Mouse (Mus musculus) heart, embryonic 15.5 days (tissue): ENCODE results near the gene Stc2. TPM values are rescaled to one million over a fixed set of nuclear protein-coding genes. Genes with fewer than 3 reads are reported as not detected.

Experiments used
- ATAC-seq: fragments of 200-750 bp; cut with Nextera tagmentation; replicated peaks from 2 replicates; pipeline ENCODE4 v1.8.0; 2017; ENCODE audit warnings: low read depth, moderate TSS enrichment; ENCODE audit not compliant: insufficient number of reproducible peaks, insufficient read depth, low FRiP score
- H3K27ac ChIP-seq: fragments of 300-500 bp; sonication (generic); 2 replicates; pipeline ENCODE4 v1.5.1; 2015; ENCODE audit warnings: mild to moderate bottlenecking, inconsistent platforms
- H3K27me3 ChIP-seq: fragments of 300-500 bp; sonication (generic); 2 replicates; pipeline ENCODE4 v1.6.1; 2015; ENCODE audit warnings: inconsistent platforms
- H3K36me3 ChIP-seq: fragments of 300-500 bp; sonication (generic); 2 replicates; pipeline ENCODE4 v1.6.1; 2015; ENCODE audit warnings: mild to moderate bottlenecking, inconsistent platforms
- H3K4me1 ChIP-seq: fragments of 300-500 bp; sonication (generic); replicated peaks from 2 replicates; pipeline ENCODE4 v1.6.1; 2015; ENCODE audit warnings: inconsistent platforms
- H3K4me2 ChIP-seq: fragments of 300-500 bp; sonication (generic); 2 replicates; pipeline ENCODE4 v1.6.1; 2015; ENCODE audit warnings: inconsistent platforms, mild to moderate bottlenecking, moderate library complexity
- H3K4me3 ChIP-seq: fragments of 300-500 bp; sonication (generic); 2 replicates; pipeline ENCODE4 v1.5.1; 2015; ENCODE audit warnings: mild to moderate bottlenecking, inconsistent platforms
- H3K9ac ChIP-seq: fragments of 300-500 bp; sonication (generic); 2 replicates; pipeline ENCODE4 v1.6.1; 2015; ENCODE audit warnings: mild to moderate bottlenecking, inconsistent platforms
- H3K9me3 ChIP-seq: fragments of 300-500 bp; sonication (generic); replicated peaks from 2 replicates; pipeline ENCODE4 v1.6.1; 2016; ENCODE audit warnings: inconsistent platforms
- WGBS: fragments of 180-500 bp; shearing (Covaris S2); methylation state at CpG from one replicate; pipeline ENCODE4 v1.1.7; 2015; ENCODE audit warnings: mixed read lengths; 5-methylcytosine and 5-hydroxymethylcytosine counted together
- polyA plus RNA-seq: library from polyadenylated mRNA; unstranded; fragments of >200 nt; fragmentation: Nextera tagmentation; extraction: Ambion mirVana; gene quantifications from 2 replicates; pipeline ENCODE4 v1.2.1, GENCODE M21; 2015

Gene Stc2
- polyA plus RNA-seq, 1 experiment from 2014 or later: 4.0 TPM

GRCm38 (mm10) chr11:31365981-31366380, 3.9 kb downstream of the Stc2 start:
- no peak overlapping the region for H3K4me2 ChIP-seq
- ATAC-seq: no peak
- no peak overlapping the region for H3K4me3 ChIP-seq
- no peak overlapping the region for H3K9ac ChIP-seq
- H3K36me3 ChIP-seq: no peaks in the 10 kb centered on the region
- 89% methylated on average over 2 of the region's 2 CpGs for WGBS
- peaks cover 35% of the 10 kb centered on the region for H3K4me1 ChIP-seq
- 0 out of 2 replicates have a peak, but pooled peaks cover 5% of the 10 kb centered on the region for H3K27me3 ChIP-seq
- H3K27ac ChIP-seq: no peak overlapping the region
- H3K9me3 ChIP-seq: no peaks in the 10 kb centered on the region

- no peak overlapping the region for H3K27ac ChIP-seq
- H3K36me3 ChIP-seq: no peaks in the 10 kb centered on the region
- H3K4me3 ChIP-seq: no peak overlapping the region
- peaks cover 29% of the 10 kb centered on the region for H3K4me1 ChIP-seq
- no peaks in the 10 kb centered on the region for H3K9me3 ChIP-seq
- H3K4me2 ChIP-seq: no peak overlapping the region
- 73% methylated on average over 8 of the region's 8 CpGs for WGBS
- H3K9ac ChIP-seq: no peak overlapping the region
- no peak for ATAC-seq
- H3K27me3 ChIP-seq: no peaks in the 10 kb centered on the region
These were observed 4.6 kb downstream of the Stc2 start for GRCm38 (mm10) chr11:31365280-31365679.

GRCm38 (mm10) chr11:31362856-31363255, 7.0 kb downstream of the Stc2 start:
- ATAC-seq: no peak

DNA sequence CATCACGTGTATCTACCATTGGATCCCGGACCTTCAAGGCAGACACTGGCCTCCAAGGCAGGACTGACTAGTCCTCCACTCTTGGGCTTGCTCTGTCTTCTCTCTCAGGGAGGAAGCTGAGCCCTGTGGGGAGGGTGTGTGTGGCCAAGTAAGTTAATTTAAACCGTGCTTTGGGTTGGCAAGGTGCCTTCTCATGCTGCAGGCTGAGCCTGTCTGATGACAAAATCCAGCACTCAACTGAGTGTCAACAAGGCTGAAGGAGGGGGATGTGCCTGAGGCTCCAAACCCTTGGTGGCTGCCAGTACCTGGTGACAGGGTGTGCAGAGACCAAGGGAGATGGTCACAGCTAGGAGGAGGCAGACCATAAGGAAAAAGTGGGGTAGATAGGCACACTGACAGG, 7.5 kb downstream of the Stc2 start:
- WGBS: 48% methylated on average over 3 of the region's 3 CpGs
- peak; percentile 81 for ATAC-seq

More at GRCm38 (mm10) chr11:31362856-31363255, 7.0 kb downstream of the Stc2 start:
- no peak overlapping the region for H3K9ac ChIP-seq
- no peak overlapping the region for H3K4me3 ChIP-seq
- 74% methylated on average over 1 of the region's 1 CpGs for WGBS
- peaks cover 16% of the 10 kb centered on the region for H3K4me1 ChIP-seq
- no peaks in the 10 kb centered on the region for H3K36me3 ChIP-seq
- H3K27me3 ChIP-seq: 0 out of 2 replicates have a peak, but pooled peaks cover 3% of the 10 kb centered on the region
- peak overlapping the region; percentile 21; the same call in 1 of the 2 replicates for H3K27ac ChIP-seq
- H3K4me2 ChIP-seq: no peak overlapping the region
- H3K9me3 ChIP-seq: no peaks in the 10 kb centered on the region

DNA sequence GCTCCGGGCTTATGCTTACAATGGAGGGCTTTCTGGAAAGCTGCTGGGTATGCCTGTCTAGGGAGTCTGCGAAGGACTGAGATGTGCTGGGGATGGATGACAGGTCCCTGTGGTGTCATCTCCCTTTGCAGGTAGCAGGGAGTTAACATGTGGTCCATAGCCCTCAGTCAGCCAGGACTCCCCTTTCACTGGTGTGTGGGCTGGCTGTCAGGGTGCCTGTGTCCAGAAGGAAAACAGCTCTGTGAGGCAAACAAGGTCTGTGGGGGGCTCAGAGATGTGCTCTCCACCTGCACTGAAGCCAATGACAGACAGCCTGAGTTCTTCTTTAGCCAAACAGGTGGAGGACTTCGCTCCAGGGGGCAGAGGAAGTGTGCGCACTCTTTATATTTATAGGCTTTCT, 8.8 kb downstream of the Stc2 start:
- H3K9me3 ChIP-seq: no peaks in the 10 kb centered on the region
- no peaks in the 10 kb centered on the region for H3K36me3 ChIP-seq
- no peak overlapping the region for H3K4me2 ChIP-seq
- H3K4me3 ChIP-seq: no peak overlapping the region
- 90% methylated on average over 4 of the region's 4 CpGs for WGBS
- ATAC-seq: no peak
- 0 out of 2 replicates have a peak, but pooled peaks cover 3% of the 10 kb centered on the region for H3K27me3 ChIP-seq
- peaks cover 16% of the 10 kb centered on the region for H3K4me1 ChIP-seq
- no peak overlapping the region for H3K9ac ChIP-seq
- H3K27ac ChIP-seq: no peak overlapping the region

More for the DNA sequence above, 7.5 kb downstream of the Stc2 start:
- Histone ChIP-seq H3K27ac (peak overlapping the region; percentile 21; the same call in 1 of the 2 replicates), H3K9ac (no peak overlapping the region), H3K4me1 (peaks cover 16% of the 10 kb centered on the region), H3K27me3 (0 out of 2 replicates have a peak, but pooled peaks cover 3% of the 10 kb centered on the region), H3K4me2 (no peak overlapping the region), H3K9me3 (no peaks in the 10 kb centered on the region), H3K4me3 (no peak overlapping the region), H3K36me3 (no peaks in the 10 kb centered on the region)

DNA sequence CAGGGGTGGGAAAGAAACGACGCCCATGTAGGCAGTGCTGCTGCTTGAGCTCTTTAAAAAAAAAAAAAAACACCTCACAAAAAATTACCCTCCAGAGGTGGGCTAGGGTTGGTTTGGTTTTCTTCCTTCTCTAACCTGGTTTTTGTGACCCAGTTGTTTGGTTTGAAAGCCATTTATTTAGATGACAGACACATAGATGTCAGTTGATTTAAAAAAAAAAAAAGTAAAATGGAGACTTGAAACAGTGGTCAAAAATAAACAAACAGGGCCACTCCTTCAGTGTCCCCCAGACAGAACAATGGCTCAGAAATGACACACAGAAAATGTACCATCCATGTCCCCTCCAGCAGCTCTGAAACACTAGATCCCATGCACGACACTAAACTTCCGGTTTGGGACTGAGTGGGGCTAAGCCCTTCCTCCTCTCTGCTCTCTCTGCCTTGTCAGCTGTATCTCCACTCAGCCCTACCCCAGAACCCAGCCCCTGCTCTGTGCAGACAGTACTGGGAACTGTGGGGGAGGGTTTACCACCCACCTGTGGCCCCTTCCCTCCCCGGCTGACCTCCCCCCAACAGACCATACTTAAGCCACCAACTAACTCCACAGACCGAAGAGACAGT, 10.5 kb downstream of the Stc2 start:
- no peak overlapping the region for H3K27ac ChIP-seq
- H3K36me3 ChIP-seq: no peaks in the 10 kb centered on the region
- WGBS: 80% methylated on average over 6 of the region's 6 CpGs
- peaks cover 21% of the 10 kb centered on the region for H3K4me1 ChIP-seq
- H3K9ac ChIP-seq: no peak overlapping the region
- no peak overlapping the region for H3K4me3 ChIP-seq
- H3K4me2 ChIP-seq: no peak overlapping the region
- no peak for ATAC-seq
- H3K27me3 ChIP-seq: 0 out of 2 replicates have a peak, but pooled peaks cover 3% of the 10 kb centered on the region
- H3K9me3 ChIP-seq: no peaks in the 10 kb centered on the region

GRCm38 (mm10) chr11:31358453-31358852, 11.4 kb downstream of the Stc2 start:
- no peaks in the 10 kb centered on the region for H3K9me3 ChIP-seq
- H3K4me3 ChIP-seq: no peak overlapping the region
- no peak overlapping the region for H3K9ac ChIP-seq
- WGBS: 82% methylated on average over 5 of the region's 5 CpGs
- no peaks in the 10 kb centered on the region for H3K36me3 ChIP-seq
- H3K4me1 ChIP-seq: peaks cover 21% of the 10 kb centered on the region
- 0 out of 2 replicates have a peak, but pooled peaks cover 3% of the 10 kb centered on the region for H3K27me3 ChIP-seq
- H3K27ac ChIP-seq: no peak overlapping the region
- no peak for ATAC-seq
- no peak overlapping the region for H3K4me2 ChIP-seq

DNA sequence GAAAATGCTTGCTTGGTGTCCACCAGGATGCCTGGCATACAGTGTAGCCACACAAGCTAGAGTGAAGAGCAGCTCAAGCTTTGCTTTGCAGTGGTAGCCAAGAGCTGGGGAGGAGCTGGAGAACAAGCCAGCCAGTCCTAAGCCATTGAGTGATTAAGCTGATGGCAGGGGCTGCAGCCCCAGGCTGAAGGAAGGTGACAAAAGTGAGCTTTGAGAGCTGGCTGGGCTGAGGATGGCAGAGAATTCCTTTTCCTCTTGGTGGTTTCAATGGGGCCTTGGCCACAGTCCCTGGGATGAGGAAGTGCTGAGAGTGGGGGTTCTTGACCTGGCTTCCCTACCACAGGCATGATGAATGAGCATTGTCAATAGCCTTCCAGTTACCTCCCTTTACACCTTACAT, 13.0 kb downstream of the Stc2 start:
- no peak for ATAC-seq

DNA sequence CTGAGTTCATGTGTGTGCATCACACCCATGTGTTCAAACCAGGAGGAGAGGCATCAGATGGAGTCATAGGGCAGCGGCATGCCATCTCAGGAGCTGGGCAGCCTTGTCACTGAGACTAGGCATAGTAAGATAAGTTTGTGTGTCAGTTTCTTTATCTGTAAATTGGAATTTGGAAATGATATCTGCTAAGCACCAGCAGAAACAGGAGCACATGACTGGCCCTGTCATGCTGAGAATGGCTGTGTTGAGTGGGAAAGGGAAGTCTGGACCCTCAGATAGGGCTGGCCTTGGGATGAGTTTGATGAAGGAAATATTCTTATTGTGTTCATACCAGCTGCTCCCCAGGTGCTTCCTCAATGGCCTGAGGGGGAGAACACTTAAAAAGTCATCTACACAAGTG, 14.1 kb downstream of the Stc2 start:
- no peak overlapping the region for H3K9ac ChIP-seq
- H3K4me3 ChIP-seq: no peak overlapping the region
- H3K27me3 ChIP-seq: 0 out of 2 replicates have a peak, but pooled peaks cover 3% of the 10 kb centered on the region
- ATAC-seq: no peak
- H3K36me3 ChIP-seq: no peaks in the 10 kb centered on the region
- WGBS: 60% methylated on average over 1 of the region's 1 CpGs
- no peak overlapping the region for H3K27ac ChIP-seq
- H3K4me2 ChIP-seq: no peak overlapping the region
- H3K9me3 ChIP-seq: no peaks in the 10 kb centered on the region
- peaks cover 5% of the 10 kb centered on the region for H3K4me1 ChIP-seq

More for the DNA sequence above, 13.0 kb downstream of the Stc2 start:
- no peak overlapping the region for H3K27ac ChIP-seq
- 0 out of 2 replicates have a peak, but pooled peaks cover 3% of the 10 kb centered on the region for H3K27me3 ChIP-seq
- no peaks in the 10 kb centered on the region for H3K36me3 ChIP-seq
- no peak overlapping the region for H3K4me2 ChIP-seq
- H3K9ac ChIP-seq: no peak overlapping the region
- H3K4me3 ChIP-seq: no peak overlapping the region
- H3K4me1 ChIP-seq: peaks cover 7% of the 10 kb centered on the region
- H3K9me3 ChIP-seq: no peaks in the 10 kb centered on the region

DNA sequence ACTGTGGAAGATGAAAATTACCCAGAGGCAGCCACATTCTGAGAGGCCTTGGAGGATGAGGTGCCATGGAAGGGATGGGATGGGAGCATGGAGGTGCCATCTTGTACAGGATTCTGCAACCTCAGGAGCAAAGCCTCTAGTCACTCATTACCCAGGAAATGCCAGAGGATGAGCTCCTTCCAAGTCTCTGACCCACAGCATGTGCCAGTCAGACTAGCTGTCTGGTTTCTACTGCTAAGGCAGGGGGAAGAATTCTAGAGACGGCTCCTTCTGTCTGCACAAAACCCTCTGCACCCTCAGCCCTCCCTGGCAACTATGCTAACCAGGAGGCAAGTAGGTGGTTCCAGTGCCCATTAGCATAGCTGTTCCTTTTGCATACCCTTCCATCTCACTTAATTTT, 15.4 kb downstream of the Stc2 start:
- WGBS: 70% methylated on average over 1 of the region's 1 CpGs
- H3K36me3 ChIP-seq: no peaks in the 10 kb centered on the region
- no peak for ATAC-seq
- peaks cover 5% of the 10 kb centered on the region for H3K4me1 ChIP-seq
- no peaks in the 10 kb centered on the region for H3K27me3 ChIP-seq
- H3K9ac ChIP-seq: no peak overlapping the region
- no peak overlapping the region for H3K4me3 ChIP-seq
- H3K4me2 ChIP-seq: no peak overlapping the region
- no peak overlapping the region for H3K27ac ChIP-seq
- H3K9me3 ChIP-seq: no peaks in the 10 kb centered on the region
